Mouse (Mus musculus) bone marrow, adult 2 months (tissue): Measurements from ENCODE around the gene Grik4.

ENCODE experiments used
- CTCF ChIP-seq: fragments of 200-500 bp; IDR thresholded peaks from 2 replicates; pipeline ENCODE4 v1.5.1; 2011; ENCODE audit warnings: low read length, control low read depth; ENCODE audit not compliant: control insufficient read depth, insufficient read depth
- POLR2A ChIP-seq: fragments of 200-500 bp; IDR thresholded peaks from 2 replicates; pipeline ENCODE4 v1.6.1; 2011; ENCODE audit warnings: low read depth, mild to moderate bottlenecking, control low read depth, low read length, borderline replicate concordance; ENCODE audit not compliant: control insufficient read depth

DNA sequence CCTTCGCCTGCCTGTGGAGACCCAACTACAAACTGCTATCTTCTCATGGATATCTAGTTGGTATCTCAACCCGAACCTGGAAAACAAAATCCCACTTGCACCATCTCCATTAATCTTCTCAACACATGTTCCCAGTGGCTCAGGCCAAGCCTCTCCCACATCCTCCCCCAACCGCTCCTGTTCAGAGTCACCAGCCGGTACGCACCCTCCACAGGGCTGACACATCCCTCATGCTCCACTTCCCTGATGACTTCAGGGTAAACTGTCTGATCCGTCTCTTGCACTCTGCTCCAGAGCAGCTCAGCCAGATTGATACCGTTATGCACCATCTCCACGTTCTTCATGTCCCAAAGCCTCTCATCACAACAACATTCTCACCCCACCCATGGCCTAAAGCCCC lies 198.3 kb downstream of the Grik4 start:
- TF ChIP-seq CTCF = no peak
- no peak for TF ChIP-seq POLR2A
